Mouse (Mus musculus) G1E (cell line): ENCODE results near the gene Tnfrsf9. TPM values are rescaled to one million over a fixed set of nuclear protein-coding genes. Genes with fewer than 3 reads are reported as not detected.

Source experiments
- ATAC-seq: 2 replicates; pipeline ENCODE4 v1.8.0; 2016; ENCODE audit warnings: mild to moderate bottlenecking; ENCODE audit not compliant: insufficient number of reproducible peaks, poor library complexity, low FRiP score, severe bottlenecking; ENCODE audit errors: extremely low read depth
- DNase-seq: peaks from one replicate; pipeline ENCODE4 v3.0.0; 2012; ENCODE audit warnings: low spot score
- H3K27me3 ChIP-seq: 2 replicates; pipeline ENCODE4 v1.6.1; 2012; ENCODE audit warnings: mild to moderate bottlenecking, low read length, inconsistent platforms; ENCODE audit not compliant: insufficient read depth
- H3K36me3 ChIP-seq: replicated peaks from 2 replicates; pipeline ENCODE3; 2012; ENCODE audit warnings: mild to moderate bottlenecking, inconsistent platforms
- H3K4me1 ChIP-seq: 2 replicates; pipeline ENCODE4 v1.6.1; 2012; ENCODE audit warnings: low read depth, low read length, inconsistent platforms, mixed read lengths; ENCODE audit not compliant: insufficient read depth
- H3K4me3 ChIP-seq: 2 replicates; pipeline ENCODE4 v1.5.1; 2012; ENCODE audit warnings: low read depth, mild to moderate bottlenecking, inconsistent platforms, low read length, moderate library complexity, mixed read lengths
- H3K9me3 ChIP-seq: replicated peaks from 2 replicates; pipeline ENCODE4 v1.6.1; 2012; ENCODE audit warnings: inconsistent platforms
- CTCF ChIP-seq: IDR thresholded peaks from 2 replicates; pipeline ENCODE4 v1.5.1; 2012; ENCODE audit warnings: low read depth, low read length, inconsistent platforms, mixed read lengths
- GATA1 ChIP-seq: IDR thresholded peaks from 2 replicates; pipeline ENCODE4 v1.6.1; 2012; ENCODE audit warnings: borderline replicate concordance, low read length, inconsistent platforms, mixed read lengths
- GATA2 ChIP-seq: IDR thresholded peaks from 2 replicates; pipeline ENCODE4 v1.6.1; 2012; ENCODE audit warnings: low read depth, low read length, inconsistent platforms, borderline replicate concordance
- POLR2AphosphoS5 ChIP-seq: IDR thresholded peaks from 2 replicates; pipeline ENCODE4 v1.6.1; 2012; ENCODE audit warnings: low read depth, low read length, inconsistent platforms; ENCODE audit not compliant: insufficient replicate concordance
- TAL1 ChIP-seq: conservative IDR thresholded peaks from 2 replicates; pipeline ENCODE4 v1.6.1; 2012; ENCODE audit warnings: low read depth, low read length, inconsistent platforms, mixed read lengths
- polyA plus RNA-seq: library from polyadenylated mRNA; stranded (reverse); fragments of >175 nt; gene quantifications from 2 replicates; pipeline ENCODE4 v1.2.3, GENCODE M21; 2012
- total RNA-seq, 2 experiments: library from RNA; stranded (forward) in 1 of 2; stranded (reverse) in 1 of 2; fragments of 200-1000 nt in 1 of 2; fragments of >200 nt in 1 of 2; fragmentation: Nextera tagmentation in 1 of 2; gene quantifications; 2 replicates each; pipeline ENCODE4 v1.2.3; 2014 to 2017

Gene Tnfrsf9
- total and polyA plus RNA-seq, 3 experiments: 0.47 to 20.2 (median 1.1) TPM

DNA sequence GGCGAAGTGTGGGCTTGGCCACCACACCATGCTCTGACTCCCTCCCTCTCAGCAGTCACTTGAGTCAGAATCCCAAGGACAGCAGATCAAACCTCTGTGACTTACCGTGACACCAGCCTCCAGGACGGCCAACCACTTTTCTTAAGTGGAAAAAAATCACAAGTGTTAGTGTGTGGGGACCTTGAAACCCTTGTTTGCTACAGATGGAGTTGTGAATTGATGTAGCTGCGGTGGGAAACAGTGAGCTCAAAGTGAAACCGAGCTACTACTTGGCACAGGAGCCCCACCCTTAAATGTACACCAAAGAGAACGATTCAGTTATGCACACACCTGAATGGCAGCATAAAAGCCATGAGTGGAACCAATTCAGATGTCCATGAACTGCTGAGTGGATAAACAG, 10.6 kb downstream of the Tnfrsf9 start:
- DNase-seq: no peak
- ATAC-seq: no peak
- H3K4me1 ChIP-seq: peaks cover 50% of the 10 kb centered on the region
- no peak for TF ChIP-seq GATA2
- no peak for TF ChIP-seq TAL1
- TF ChIP-seq POLR2AphosphoS5: no peak
- no peak for TF ChIP-seq CTCF
- TF ChIP-seq GATA1: no peak
- H3K36me3 ChIP-seq: no peaks in the 10 kb centered on the region
- H3K4me3 ChIP-seq: no peak overlapping the region; the same call in 1 of the 2 replicates
- H3K9me3 ChIP-seq: no peaks in the 10 kb centered on the region
- H3K27me3 ChIP-seq: peaks cover 14% of the 10 kb centered on the region

DNA sequence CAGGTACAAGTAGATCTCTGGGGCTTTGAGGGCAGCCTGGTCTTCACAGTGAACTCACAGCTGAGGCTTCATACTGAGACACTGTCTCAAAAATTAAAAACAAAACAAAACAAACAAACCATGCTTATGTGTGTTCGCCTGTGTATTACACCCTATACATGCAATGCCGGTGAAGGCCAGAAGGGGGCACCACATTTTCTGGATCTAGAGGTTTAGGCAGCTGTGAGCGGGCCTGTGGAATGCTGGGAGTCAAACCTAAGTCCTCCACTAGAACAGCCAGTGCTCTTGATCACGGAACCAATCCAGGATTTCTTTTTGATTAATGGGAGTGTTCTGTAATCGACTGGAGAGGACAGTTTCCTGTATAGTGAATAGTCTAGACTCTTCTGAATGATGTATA, 11.6 kb downstream of the Tnfrsf9 start:
- peaks cover 47% of the 10 kb centered on the region for H3K4me1 ChIP-seq
- H3K27me3 ChIP-seq: peaks cover 17% of the 10 kb centered on the region
- H3K36me3 ChIP-seq: no peaks in the 10 kb centered on the region
- ATAC-seq (no peak), DNase-seq (no peak)
- no peak overlapping the region for H3K4me3 ChIP-seq
- no peaks in the 10 kb centered on the region for H3K9me3 ChIP-seq
- TF ChIP-seq CTCF: 0 out of 2 replicates have a peak, but pooled peaks have one; percentile 19
- TF ChIP-seq TAL1: no peak

DNA sequence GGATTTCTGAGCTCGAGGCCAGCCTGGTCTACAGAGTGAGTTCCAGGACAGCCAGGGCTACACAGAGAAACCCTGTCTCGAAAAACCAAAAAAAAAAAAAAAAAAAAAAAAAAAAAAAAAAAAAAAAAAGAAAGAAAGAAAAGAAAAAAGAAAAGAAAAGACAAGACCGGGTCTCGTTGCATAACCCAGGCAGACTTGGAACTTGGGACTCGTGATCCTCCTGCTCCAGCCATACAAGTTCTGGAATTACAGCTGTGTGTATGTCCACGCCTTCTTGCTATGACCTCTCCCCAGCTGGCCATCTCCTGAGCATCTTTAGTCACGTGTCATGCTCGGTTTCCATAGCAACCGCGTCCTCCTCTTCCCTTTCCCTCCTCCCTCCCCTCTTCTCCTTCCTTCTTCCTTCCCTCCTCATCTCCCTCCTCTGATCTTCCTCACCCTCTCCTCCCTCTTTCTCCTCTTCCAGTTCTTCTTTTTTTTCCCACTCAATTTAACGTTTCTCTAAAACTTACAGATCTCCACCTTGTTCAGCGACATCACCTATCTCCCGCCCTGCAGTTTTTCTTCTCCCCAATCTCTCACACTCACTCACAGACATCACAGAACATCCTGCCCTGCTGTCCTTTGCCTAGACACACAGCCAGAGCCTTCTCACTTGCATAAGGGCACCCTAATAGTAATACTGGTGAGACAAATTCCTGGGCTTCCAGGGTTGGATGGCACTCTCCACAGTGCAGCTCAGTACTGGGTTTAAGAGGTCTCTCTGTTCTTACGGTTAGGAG, 12.8 kb downstream of the Tnfrsf9 start:
- DNase-seq (no peak), ATAC-seq (no peak)
- peaks cover 38% of the 10 kb centered on the region for H3K4me1 ChIP-seq
- no peak overlapping the region for H3K4me3 ChIP-seq
- no peak for TF ChIP-seq CTCF
- TF ChIP-seq TAL1: no peak
- no peak for TF ChIP-seq GATA2
- no peak for TF ChIP-seq POLR2AphosphoS5
- no peak for TF ChIP-seq GATA1
- no peaks in the 10 kb centered on the region for H3K9me3 ChIP-seq
- peaks cover 17% of the 10 kb centered on the region for H3K27me3 ChIP-seq
- H3K36me3 ChIP-seq: no peaks in the 10 kb centered on the region

DNA sequence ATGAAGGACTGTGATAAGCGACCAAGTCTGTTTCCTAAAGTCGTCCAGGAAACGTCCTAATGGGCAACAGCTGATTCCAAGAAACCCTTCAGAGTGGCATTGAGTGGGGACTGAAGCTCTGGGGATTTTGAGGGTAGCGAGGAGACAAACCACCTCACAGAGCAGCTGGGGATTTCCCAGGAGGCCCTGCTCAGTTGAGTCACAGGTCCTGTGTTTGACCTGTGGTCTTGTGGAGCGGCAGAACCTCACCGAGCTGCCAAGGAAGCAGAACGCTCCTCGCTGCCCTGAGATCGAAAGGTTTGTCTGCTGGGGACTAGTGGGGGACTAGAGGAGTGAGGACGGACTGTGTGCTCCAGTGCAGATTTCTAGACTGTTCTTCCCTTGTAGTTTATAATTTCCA, 13.4 kb downstream of the Tnfrsf9 start:
- TF ChIP-seq GATA2 (no peak), CTCF (no peak), TAL1 (no peak), POLR2AphosphoS5 (no peak), GATA1 (no peak)
- Histone ChIP-seq H3K36me3 (no peaks in the 10 kb centered on the region), H3K4me1 (peaks cover 34% of the 10 kb centered on the region), H3K9me3 (no peaks in the 10 kb centered on the region), H3K27me3 (peaks cover 17% of the 10 kb centered on the region), H3K4me3 (no peak overlapping the region)
- DNase-seq (no peak), ATAC-seq (no peak)

DNA sequence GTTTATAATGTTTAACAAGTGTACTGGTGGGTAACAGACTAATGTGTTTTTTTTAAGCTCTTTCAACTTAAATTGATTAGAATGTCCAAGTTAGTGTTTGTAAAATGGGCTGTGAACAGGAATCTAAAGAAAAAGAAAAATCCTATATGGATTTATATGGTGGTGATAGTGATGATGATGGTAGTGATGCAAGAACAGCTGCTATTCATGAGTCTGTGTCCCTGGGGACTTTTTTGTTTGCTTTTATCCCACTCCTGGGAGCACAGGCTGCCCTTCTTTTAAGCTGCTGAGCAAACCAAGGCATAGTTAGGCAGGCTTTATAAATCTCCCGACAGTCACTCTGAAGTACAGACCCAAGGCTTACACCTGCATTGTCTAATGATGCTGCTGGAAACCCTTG, 19.1 kb downstream of the Tnfrsf9 start:
- Histone ChIP-seq H3K4me3 (no peak overlapping the region), H3K27me3 (peaks cover 23% of the 10 kb centered on the region), H3K9me3 (no peaks in the 10 kb centered on the region), H3K4me1 (0 out of 2 replicates have a peak, but pooled peaks cover 4% of the 10 kb centered on the region), H3K36me3 (no peaks in the 10 kb centered on the region)
- no peak for DNase-seq
- ATAC-seq: no peak
- no peak for TF ChIP-seq GATA1
- no peak for TF ChIP-seq GATA2
- no peak for TF ChIP-seq CTCF
- no peak for TF ChIP-seq TAL1
- no peak for TF ChIP-seq POLR2AphosphoS5

DNA sequence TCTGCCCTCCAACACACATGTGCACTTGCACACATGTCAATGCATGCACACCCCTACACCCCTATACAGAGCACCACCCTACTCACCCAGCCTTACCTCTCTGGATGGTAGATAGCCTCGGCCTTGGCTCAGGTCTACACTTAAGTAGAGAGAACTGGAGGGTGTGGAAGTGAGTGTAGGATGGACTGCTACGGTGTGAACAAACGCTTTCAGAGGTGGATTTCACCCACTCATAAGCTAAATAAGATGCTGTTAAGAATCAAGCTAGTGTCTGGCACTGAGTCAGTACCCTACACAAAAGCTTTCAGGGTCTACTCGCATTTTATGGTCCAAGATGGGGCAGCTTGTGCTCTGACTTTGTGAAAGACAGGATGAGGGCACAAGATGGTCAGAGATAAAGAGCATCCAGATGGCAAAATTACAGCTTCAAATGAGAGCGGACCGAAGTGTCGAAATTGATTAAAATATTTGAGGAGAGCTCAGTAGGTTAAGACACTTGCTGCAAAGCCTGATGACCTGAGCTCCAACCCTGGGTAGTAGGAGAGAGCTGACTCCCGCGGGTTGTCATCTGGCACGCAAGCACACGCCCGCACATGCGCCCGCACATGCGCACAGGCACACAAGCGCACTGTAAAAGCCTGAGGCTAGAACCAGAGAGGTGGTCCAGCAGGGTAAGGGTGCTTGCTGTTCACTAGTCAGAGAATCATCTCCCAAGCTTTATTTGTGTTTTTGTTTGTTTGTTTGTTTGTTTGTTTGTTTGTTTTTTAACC, 23.1 kb downstream of the Tnfrsf9 start:
- ATAC-seq (no peak), DNase-seq (no peak)
- no peaks in the 10 kb centered on the region for H3K36me3 ChIP-seq
- H3K4me1 ChIP-seq: peaks cover 8% of the 10 kb centered on the region
- H3K27me3 ChIP-seq: peaks cover 21% of the 10 kb centered on the region
- H3K9me3 ChIP-seq: no peaks in the 10 kb centered on the region
- TF ChIP-seq TAL1 (no peak), POLR2AphosphoS5 (no peak), GATA1 (no peak), CTCF (no peak), GATA2 (no peak)
- H3K4me3 ChIP-seq: no peak overlapping the region
